Mouse (Mus musculus): ENCODE data around the gene Suclg2. TPM values are rescaled to one million over a fixed set of nuclear protein-coding genes. Genes with fewer than 3 reads are reported as not detected.

Gene Suclg2
- total and polyA plus RNA-seq, 3 experiments, result 29.6 to 73.1 (median 48.4) TPM

- no peak for DNase-seq (ENCODE audit: low spot score)
- no peak; the same call in 1 of the 2 replicates for ATAC-seq (ENCODE audit: extremely low read depth, insufficient number of reproducible peaks, low FRiP score, poor library complexity, severe bottlenecking)
- no peaks in the 10 kb centered on the region for H3K9me3 ChIP-seq (replicated peaks)
- peaks cover 17% of the 10 kb centered on the region; the same call in 1 of the 2 replicates for H3K4me1 ChIP-seq (ENCODE audit: insufficient read depth, low read depth, low read length)
- H3K36me3 ChIP-seq (replicated peaks), result peaks cover 51% of the 10 kb centered on the region
- H3K27me3 ChIP-seq (ENCODE audit: insufficient read depth, low read length), result no peaks in the 10 kb centered on the region
- no peak for TF ChIP-seq GATA1 (IDR thresholded peaks at IDR 0.05; ENCODE audit: borderline replicate concordance, low read length)
- no peak for TF ChIP-seq GATA2 (IDR thresholded peaks at IDR 0.05; ENCODE audit: borderline replicate concordance, low read depth, low read length)
- no peak for TF ChIP-seq POLR2AphosphoS5 (IDR thresholded peaks at IDR 0.05; ENCODE audit: insufficient replicate concordance, low read depth, low read length)
- no peak overlapping the region for H3K4me3 ChIP-seq (ENCODE audit: low read depth, low read length)
These were observed 23.7 kb downstream of the Suclg2 start for GRCm38 (mm10) chr6:95694910-95695309.

GRCm38 (mm10) chr6:95685242-95685641, 33.4 kb downstream of the Suclg2 start:
- Histone ChIP-seq H3K9me3 (replicated peaks) (no peaks in the 10 kb centered on the region), H3K27me3 (ENCODE audit: insufficient read depth, low read length) (no peaks in the 10 kb centered on the region)
- ATAC-seq (ENCODE audit: extremely low read depth, insufficient number of reproducible peaks, low FRiP score, poor library complexity, severe bottlenecking), result no peak

GRCm38 (mm10) chr6:95679718-95680117, 38.9 kb downstream of the Suclg2 start:
- DNase-seq (ENCODE audit: low spot score) (no peak), ATAC-seq (ENCODE audit: extremely low read depth, insufficient number of reproducible peaks, low FRiP score, poor library complexity, severe bottlenecking) (no peak)
- Histone ChIP-seq H3K27me3 (ENCODE audit: insufficient read depth, low read length) (no peaks in the 10 kb centered on the region), H3K9me3 (replicated peaks) (no peaks in the 10 kb centered on the region), H3K4me3 (ENCODE audit: low read depth, low read length) (no peak overlapping the region), H3K4me1 (ENCODE audit: insufficient read depth, low read depth, low read length) (0 out of 2 replicates have a peak, but pooled peaks cover 3% of the 10 kb centered on the region), H3K36me3 (replicated peaks) (peaks cover 55% of the 10 kb centered on the region)
- TF ChIP-seq CTCF (IDR thresholded peaks at IDR 0.05; ENCODE audit: low read depth, low read length) (no peak), POLR2AphosphoS5 (IDR thresholded peaks at IDR 0.05; ENCODE audit: insufficient replicate concordance, low read depth, low read length) (no peak), GATA1 (IDR thresholded peaks at IDR 0.05; ENCODE audit: borderline replicate concordance, low read length) (no peak), TAL1 (conservative IDR thresholded peaks at IDR 0.05; ENCODE audit: low read depth, low read length) (no peak), GATA2 (IDR thresholded peaks at IDR 0.05; ENCODE audit: borderline replicate concordance, low read depth, low read length) (no peak)

More at GRCm38 (mm10) chr6:95685242-95685641, 33.4 kb downstream of the Suclg2 start:
- no peak for DNase-seq (ENCODE audit: low spot score)
- peaks cover 5% of the 10 kb centered on the region; the same call in 1 of the 2 replicates for H3K4me1 ChIP-seq (ENCODE audit: insufficient read depth, low read depth, low read length)
- H3K36me3 ChIP-seq (replicated peaks), result peaks cover 47% of the 10 kb centered on the region
- H3K4me3 ChIP-seq (ENCODE audit: low read depth, low read length), result no peak overlapping the region
- TF ChIP-seq TAL1 (conservative IDR thresholded peaks at IDR 0.05; ENCODE audit: low read depth, low read length) (no peak), POLR2AphosphoS5 (IDR thresholded peaks at IDR 0.05; ENCODE audit: insufficient replicate concordance, low read depth, low read length) (no peak), GATA1 (IDR thresholded peaks at IDR 0.05; ENCODE audit: borderline replicate concordance, low read length) (no peak), GATA2 (IDR thresholded peaks at IDR 0.05; ENCODE audit: borderline replicate concordance, low read depth, low read length) (no peak), CTCF (IDR thresholded peaks at IDR 0.05; ENCODE audit: low read depth, low read length) (no peak)

- no peak for DNase-seq (ENCODE audit: low spot score)
- Histone ChIP-seq H3K9me3 (replicated peaks) (no peaks in the 10 kb centered on the region), H3K4me1 (ENCODE audit: insufficient read depth, low read depth, low read length) (0 out of 2 replicates have a peak, but pooled peaks cover 3% of the 10 kb centered on the region), H3K27me3 (ENCODE audit: insufficient read depth, low read length) (no peaks in the 10 kb centered on the region), H3K4me3 (ENCODE audit: low read depth, low read length) (no peak overlapping the region), H3K36me3 (replicated peaks) (peaks cover 59% of the 10 kb centered on the region)
- ATAC-seq (ENCODE audit: extremely low read depth, insufficient number of reproducible peaks, low FRiP score, poor library complexity, severe bottlenecking), result no peak
- no peak for TF ChIP-seq TAL1 (conservative IDR thresholded peaks at IDR 0.05; ENCODE audit: low read depth, low read length)
- TF ChIP-seq GATA2 (IDR thresholded peaks at IDR 0.05; ENCODE audit: borderline replicate concordance, low read depth, low read length), result no peak
- no peak for TF ChIP-seq CTCF (IDR thresholded peaks at IDR 0.05; ENCODE audit: low read depth, low read length)
- TF ChIP-seq POLR2AphosphoS5 (IDR thresholded peaks at IDR 0.05; ENCODE audit: insufficient replicate concordance, low read depth, low read length), result no peak
- TF ChIP-seq GATA1 (IDR thresholded peaks at IDR 0.05; ENCODE audit: borderline replicate concordance, low read length), result no peak
These were observed 39.3 kb downstream of the Suclg2 start for GRCm38 (mm10) chr6:95679261-95679660.

- ATAC-seq (ENCODE audit: extremely low read depth, insufficient number of reproducible peaks, low FRiP score, poor library complexity, severe bottlenecking), result no peak
- Histone ChIP-seq H3K4me1 (ENCODE audit: insufficient read depth, low read depth, low read length) (no peaks in the 10 kb centered on the region), H3K27me3 (ENCODE audit: insufficient read depth, low read length) (no peaks in the 10 kb centered on the region), H3K4me3 (ENCODE audit: low read depth, low read length) (no peak overlapping the region), H3K36me3 (replicated peaks) (peaks cover 60% of the 10 kb centered on the region), H3K9me3 (replicated peaks) (no peaks in the 10 kb centered on the region)
- no peak for DNase-seq (ENCODE audit: low spot score)
- TF ChIP-seq POLR2AphosphoS5 (IDR thresholded peaks at IDR 0.05; ENCODE audit: insufficient replicate concordance, low read depth, low read length) (no peak), GATA2 (IDR thresholded peaks at IDR 0.05; ENCODE audit: borderline replicate concordance, low read depth, low read length) (no peak), GATA1 (IDR thresholded peaks at IDR 0.05; ENCODE audit: borderline replicate concordance, low read length) (no peak), TAL1 (conservative IDR thresholded peaks at IDR 0.05; ENCODE audit: low read depth, low read length) (no peak), CTCF (IDR thresholded peaks at IDR 0.05; ENCODE audit: low read depth, low read length) (no peak)
These were observed 41.6 kb downstream of the Suclg2 start for GRCm38 (mm10) chr6:95676951-95677350.

- DNase-seq (ENCODE audit: low spot score), result no peak
- peaks cover 62% of the 10 kb centered on the region for H3K36me3 ChIP-seq (replicated peaks)
- H3K9me3 ChIP-seq (replicated peaks), result no peaks in the 10 kb centered on the region
- H3K4me1 ChIP-seq (ENCODE audit: insufficient read depth, low read depth, low read length), result no peaks in the 10 kb centered on the region
- no peak overlapping the region for H3K4me3 ChIP-seq (ENCODE audit: low read depth, low read length)
- no peak for TF ChIP-seq CTCF (IDR thresholded peaks at IDR 0.05; ENCODE audit: low read depth, low read length)
- TF ChIP-seq TAL1 (conservative IDR thresholded peaks at IDR 0.05; ENCODE audit: low read depth, low read length), result no peak
- ATAC-seq (ENCODE audit: extremely low read depth, insufficient number of reproducible peaks, low FRiP score, poor library complexity, severe bottlenecking), result no peak
- no peaks in the 10 kb centered on the region for H3K27me3 ChIP-seq (ENCODE audit: insufficient read depth, low read length)
These were observed 42.2 kb downstream of the Suclg2 start for GRCm38 (mm10) chr6:95676439-95676838.
